Mouse (Mus musculus) layer of hippocampus, postnatal 25 days (tissue): ENCODE measurements around the gene Ddx56. TPM values are rescaled to one million over a fixed set of nuclear protein-coding genes. Genes with fewer than 3 reads are reported as not detected.
"Not testable (repeated sequence)": the region's sequence is repeated elsewhere in the genome, so short reads cannot be mapped to it uniquely, and the experiment has no call there.

ENCODE experiments used
- DNase-seq, 2 experiments: peaks; one replicate each; pipeline ENCODE4 v3.0.0; 2022; ENCODE audit warnings: mixed read lengths in 2 of 2, low spot score in 1 of 2; ENCODE audit errors: extremely low spot score in 1 of 2
- total RNA-seq, 2 experiments: library from RNA; stranded (reverse); gene quantifications; 2 replicates each; pipeline ENCODE4 v1.2.3; 2021

Gene Ddx56
- total RNA-seq, 2 experiments from 2014 or later = 41.4 to 43.1 TPM

GRCm38 (mm10) chr11:6273607-6274006, 6.0 kb upstream of the Ddx56 start:
- no peak for DNase-seq

DNA sequence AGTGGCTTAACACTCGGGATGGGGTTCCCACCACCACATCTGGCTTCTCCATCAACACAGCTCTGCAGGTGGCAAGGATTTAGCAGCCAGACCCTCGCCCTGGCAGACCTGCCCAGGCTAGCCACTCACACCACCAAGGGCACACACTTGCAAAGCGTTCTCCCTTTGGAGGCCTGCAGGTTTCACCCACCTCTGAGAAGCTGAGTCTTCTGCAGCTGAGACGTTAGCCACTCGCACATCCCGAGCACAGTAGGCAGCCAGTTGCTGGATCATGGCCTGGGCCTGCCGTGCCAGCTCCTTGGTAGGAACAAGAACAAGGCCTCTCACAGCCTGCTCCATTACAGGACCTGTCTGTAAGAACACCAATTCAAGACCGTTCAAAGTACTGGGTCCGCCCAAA, 951 bp downstream of the Ddx56 start:
- no peak for DNase-seq

DNA sequence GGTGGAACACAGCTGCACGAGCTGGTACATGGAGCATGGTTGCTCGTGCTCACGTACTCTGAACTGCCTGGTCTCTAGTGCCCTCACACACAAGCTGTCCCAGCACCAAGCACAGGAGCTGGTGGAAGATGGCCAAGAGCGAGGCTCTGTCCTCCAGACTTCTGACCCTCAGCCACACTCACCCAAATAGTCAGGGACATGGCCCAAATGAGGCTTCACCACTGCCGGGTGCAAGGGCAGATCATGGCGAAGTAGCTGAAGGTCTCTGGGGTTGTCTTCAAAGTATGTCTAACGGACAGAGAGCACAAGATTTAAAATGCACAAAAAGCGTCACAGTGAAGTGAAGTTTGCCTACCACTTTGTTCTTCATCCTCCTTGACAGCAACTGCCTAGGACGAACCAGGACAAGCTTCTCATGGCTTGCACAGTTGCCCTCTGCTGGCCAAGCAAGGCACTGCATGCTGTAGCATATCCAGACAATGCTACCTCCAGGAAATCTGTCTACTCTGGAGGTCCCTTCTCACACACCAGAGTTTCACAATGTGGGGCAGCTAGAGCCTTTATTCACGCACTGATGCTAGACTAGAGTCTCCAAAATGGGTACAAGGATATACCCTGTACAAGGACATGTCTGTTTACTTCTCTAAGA, 6.0 kb downstream of the Ddx56 start:
- peak; percentile 51 to 88 for DNase-seq

- DNase-seq = no peak
These were observed 8.2 kb downstream of the Ddx56 start for GRCm38 (mm10) chr11:6259413-6259812.

GRCm38 (mm10) chr11:6256490-6257072, 11.0 kb downstream of the Ddx56 start:
- DNase-seq = no peak

GRCm38 (mm10) chr11:6254602-6255001, 13.0 kb downstream of the Ddx56 start:
- not testable (repeated sequence) for DNase-seq

DNA sequence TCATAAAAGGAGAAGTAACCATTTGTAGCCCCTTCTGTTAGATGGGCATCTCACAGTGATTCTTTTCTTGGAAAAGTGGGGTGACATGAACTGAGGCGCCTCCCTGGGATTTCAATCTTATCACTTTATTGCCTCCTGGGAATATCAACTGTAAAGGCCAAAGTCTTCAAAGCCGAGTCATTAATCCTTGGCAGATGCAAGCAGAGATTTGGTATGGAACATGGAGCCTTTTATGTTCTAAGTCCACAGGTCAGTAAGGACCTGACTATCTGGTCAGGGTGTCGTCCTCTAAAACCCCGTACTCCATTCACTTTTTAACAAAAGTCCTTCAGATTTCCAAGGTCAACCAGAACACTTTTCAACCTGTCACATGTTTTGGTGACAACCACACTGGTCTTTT, 14.7 kb downstream of the Ddx56 start:
- DNase-seq = no peak

DNA sequence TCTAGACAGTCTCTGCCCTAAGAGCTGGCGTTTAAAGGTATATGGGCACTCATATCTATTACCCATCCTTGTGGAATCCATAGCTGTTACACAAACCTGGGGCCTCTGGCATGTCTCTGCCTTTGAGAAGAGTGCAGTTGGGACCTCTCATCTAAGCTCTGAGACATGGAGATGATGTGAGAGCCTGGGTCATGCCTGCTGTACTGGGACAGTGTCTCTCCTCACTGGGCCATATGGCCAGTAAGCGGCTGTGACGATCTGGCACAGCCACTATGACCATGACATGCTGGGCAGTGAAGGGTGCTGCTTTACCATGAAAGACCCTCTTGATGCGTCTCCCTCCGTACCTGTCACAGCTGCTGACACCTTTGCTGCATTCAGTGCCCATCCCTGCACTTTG, 15.3 kb downstream of the Ddx56 start:
- no peak for DNase-seq

DNA sequence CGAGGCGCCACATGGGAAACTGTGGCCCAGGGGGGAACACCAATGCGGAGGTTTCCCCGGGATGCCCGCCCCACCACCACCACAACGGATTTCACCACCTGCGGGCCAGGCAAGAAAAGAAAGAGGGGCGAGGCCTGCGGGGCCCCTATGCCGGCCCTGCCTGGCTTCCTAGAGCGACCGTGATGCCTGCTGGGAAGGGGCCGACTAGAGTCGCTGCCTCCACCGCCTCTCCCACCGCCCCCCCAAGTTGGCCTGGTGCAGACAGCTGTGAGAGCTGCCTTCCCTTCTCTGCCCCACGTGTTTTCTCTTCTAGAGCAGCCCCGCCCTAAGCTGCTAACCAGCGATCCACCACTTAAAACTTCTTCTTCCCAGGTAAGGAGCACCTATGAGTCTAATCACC, 22.9 kb downstream of the Ddx56 start:
- DNase-seq = no peak

DNA sequence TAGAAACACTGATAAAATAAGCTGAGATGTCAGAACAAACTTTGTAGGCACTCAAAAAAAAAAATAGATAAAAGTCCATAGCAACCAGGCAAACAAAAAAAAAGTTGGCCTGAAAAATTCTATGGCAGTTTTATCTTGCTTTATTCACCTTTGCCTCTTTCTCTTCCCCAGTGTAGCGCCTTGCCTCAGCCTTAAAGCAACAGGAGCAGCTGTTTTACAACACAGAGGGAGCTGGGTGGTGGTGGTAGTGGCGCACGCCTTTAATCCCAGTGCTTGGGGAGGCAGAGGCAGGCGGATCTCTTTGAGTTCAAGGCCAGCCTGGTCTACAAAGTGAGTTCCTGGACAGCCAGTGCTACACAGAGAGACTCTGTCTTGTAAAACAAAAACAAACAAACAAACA, 34.5 kb downstream of the Ddx56 start:
- DNase-seq = no peak

GRCm38 (mm10) chr11:6230012-6230411, 37.6 kb downstream of the Ddx56 start, which contains the start of gene Npc1l1:
Gene Npc1l1 (minus strand): TSS chr11:6230143.
- DNase-seq = no peak

GRCm38 (mm10) chr11:6224541-6225229, 42.9 kb downstream of the Ddx56 start:
- DNase-seq = no peak

DNA sequence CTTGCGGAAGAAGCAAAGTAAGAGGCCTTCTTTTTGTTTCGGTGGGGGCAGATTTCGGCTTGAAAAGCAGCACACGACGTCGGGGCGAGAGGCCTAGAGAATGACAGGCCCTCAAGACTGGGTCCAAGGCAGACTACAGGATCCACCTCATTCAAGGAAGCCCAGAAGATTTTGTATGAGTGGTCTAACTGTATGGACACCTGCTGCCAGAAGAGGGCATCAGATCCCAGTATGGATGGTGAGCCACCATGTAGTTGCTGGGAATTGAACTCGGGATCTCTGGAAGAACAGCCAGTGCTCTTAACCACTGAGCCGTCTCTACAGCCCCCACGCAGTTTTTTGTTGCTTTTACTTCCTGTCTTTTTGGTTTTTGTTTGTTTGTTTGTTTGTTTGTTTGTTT, 45.4 kb downstream of the Ddx56 start:
- no peak for DNase-seq

DNA sequence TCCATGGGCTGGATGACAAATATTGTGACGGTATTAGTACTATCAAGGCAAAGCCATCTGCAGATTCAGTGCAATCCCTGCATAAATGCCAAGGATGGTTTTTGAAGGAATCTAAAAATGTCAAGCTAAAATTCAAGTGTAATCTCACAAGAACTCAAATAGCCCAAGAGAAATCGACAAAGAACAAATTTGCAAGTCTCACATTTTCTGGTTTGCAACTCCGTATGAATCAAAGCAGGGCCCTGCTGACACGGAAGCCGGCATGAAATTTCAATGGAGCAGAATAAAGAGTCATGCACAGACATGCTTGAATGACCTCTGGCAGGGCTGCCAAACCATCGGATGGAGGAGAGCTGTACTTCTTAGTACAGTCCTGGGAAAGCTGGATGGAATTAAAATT, 47.6 kb downstream of the Ddx56 start:
- DNase-seq = no peak

- DNase-seq = no peak
These were observed 49.2 kb downstream of the Ddx56 start for GRCm38 (mm10) chr11:6218189-6218896.

DNA sequence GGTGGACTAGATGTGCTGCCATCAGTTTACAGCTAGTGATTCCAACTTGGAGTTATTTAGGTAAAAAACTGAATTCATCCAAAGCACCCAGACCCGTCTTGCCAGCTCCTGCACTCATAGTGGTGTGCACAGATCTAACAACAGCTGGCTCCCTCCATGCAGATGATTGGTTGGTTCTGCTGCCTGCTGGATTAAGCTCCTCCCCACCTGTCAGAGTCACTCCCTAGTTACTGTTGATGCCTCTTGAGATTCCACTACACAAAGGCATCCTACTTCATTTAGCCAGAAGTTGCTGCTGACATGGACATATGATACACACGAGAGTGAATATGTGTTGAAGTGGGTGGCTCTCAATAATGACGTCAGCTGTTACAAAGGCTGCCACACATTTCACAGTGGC, 50.7 kb downstream of the Ddx56 start:
- DNase-seq = no peak

Other genes starting within 250 kb of the Ddx56 start
- gene Camk2b, start 201.4 kb downstream of the Ddx56 start, total RNA-seq = 1,000 to 10,000 TPM; 1,142 to 1,238 TPM
- gene A730071L15Rik, start 67.7 kb downstream of the Ddx56 start, total RNA-seq = under 1 TPM; 0.17 to 0.31 TPM
- gene Nudcd3, start 67.4 kb downstream of the Ddx56 start, total RNA-seq = 100 to 1,000 TPM; 111 to 113 TPM
- gene Npc1l1, start 37.6 kb downstream of the Ddx56 start, total RNA-seq = under 1 TPM; 0.15 to 0.26 TPM
- gene Tmed4, start 7.1 kb upstream of the Ddx56 start, total RNA-seq = 100 to 1,000 TPM; 102 TPM
- gene Ogdh, start 23.9 kb upstream of the Ddx56 start, total RNA-seq = 100 to 1,000 TPM; 229 to 239 TPM
- gene Zmiz2, start 121.3 kb upstream of the Ddx56 start, total RNA-seq = 100 to 1,000 TPM; 165 to 189 TPM
- gene Ppia, start 147.7 kb upstream of the Ddx56 start, total RNA-seq = 1,000 to 10,000 TPM; 1,673 to 1,893 TPM
- 10 to 100 TPM; 40.9 to 42.0 TPM for gene H2afv, start 176.7 kb upstream of the Ddx56 start, total RNA-seq
- 100 to 1,000 TPM; 253 to 270 TPM for gene Purb, start 208.1 kb upstream of the Ddx56 start, total RNA-seq